Mouse (Mus musculus): ENCODE results near the gene Megf8.
A peak's percentile ranks its signal among the peaks of the same experiment; 100 is the strongest.

DNA sequence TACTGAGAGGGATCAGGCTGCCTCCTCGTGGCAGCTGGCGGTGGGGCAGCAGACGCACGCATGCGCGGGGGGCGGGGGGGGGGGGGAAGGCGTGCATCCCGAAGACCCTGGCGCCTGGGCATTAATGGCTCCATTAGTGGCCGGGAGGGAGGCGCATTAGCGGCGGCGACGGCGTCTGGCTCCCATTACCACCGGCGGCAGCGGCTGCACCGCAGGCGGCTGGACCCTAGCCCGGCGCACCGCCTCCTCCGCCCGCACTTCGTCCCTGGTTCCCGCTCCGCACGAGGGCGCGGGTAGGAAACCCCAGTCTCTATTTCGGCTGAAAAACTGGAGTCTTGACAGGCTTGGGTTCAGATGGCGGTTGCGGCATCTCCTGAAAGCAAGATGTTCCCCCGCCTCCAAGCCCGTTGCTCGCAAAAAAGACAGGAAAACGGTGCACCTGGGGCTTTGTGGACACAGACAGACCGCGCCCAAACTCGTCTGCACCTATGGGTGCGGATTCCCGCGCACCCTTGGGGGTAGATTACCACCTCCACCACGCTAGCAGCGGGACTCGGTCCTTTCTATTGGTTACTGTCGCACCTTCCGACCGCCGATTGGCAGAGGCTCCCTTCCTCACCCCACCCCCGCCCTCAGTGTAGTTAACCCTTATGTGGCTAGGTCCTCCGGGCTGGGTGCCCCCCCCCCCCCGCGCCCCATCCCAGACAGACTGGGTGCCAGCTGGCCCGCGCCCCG lies 38.5 kb upstream of the Megf8 start:
- TF ChIP-seq CTCF (IDR thresholded peaks at IDR 0.05; ENCODE audit: borderline replicate concordance, insufficient read depth, low read length), result peak; percentile 75; the same call in 1 of the 2 replicates
- TF ChIP-seq POLR2A (IDR thresholded peaks at IDR 0.05; ENCODE audit: low read depth, low read length), result peak; percentile 70
